Comparison of ENCODE assay signal across 18 mouse cellular contexts in genomic region chr6:99354338-99354737, GRCm38 (mm10).
"Had no signal": no experiment of that assay in that cellular context is flagged by ENCODE, and none has a peak within 500 bp of the region (broad histone marks: within the 10 kb centered on the region; RNA-seq: fewer than 3 reads in every experiment).

No protein-coding gene starts in this region.

- DNase-seq: kidney, adult 8-10 months; kidney, postnatal 25 days; layer of hippocampus, adult 9-11 months; liver; lung, adult 18-20 months; lung, postnatal 14 days; midbrain, embryonic 14.5 days; thymus, adult 2 months; thymus, postnatal 14 days; thymus, postnatal 4 days had no signal

- H3K9ac ChIP-seq: kidney, embryonic 15.5 days; limb, embryonic 13.5 days; liver, embryonic 12.5 days; liver, embryonic 15.5 days had no signal

- H3K4me2 ChIP-seq: kidney, embryonic 15.5 days; limb, embryonic 13.5 days; liver, embryonic 12.5 days; liver, embryonic 15.5 days; midbrain, embryonic 11.5 days had no signal

- H3K27ac ChIP-seq: kidney, embryonic 15.5 days; layer of hippocampus, adult 2 months; limb, embryonic 10.5 days; limb, embryonic 13.5 days; liver, embryonic 12.5 days; liver, embryonic 15.5 days had no signal

- H3K36me3 ChIP-seq: kidney, embryonic 15.5 days; limb, embryonic 10.5 days; limb, embryonic 13.5 days; liver, embryonic 12.5 days; liver, embryonic 15.5 days had no signal

- H3K27me3 ChIP-seq: kidney, embryonic 15.5 days; limb, embryonic 13.5 days; liver, embryonic 12.5 days; liver, embryonic 15.5 days; megakaryocyte, embryonic 14.5 days had no signal

- H3K9me3 ChIP-seq: kidney, embryonic 15.5 days; limb, embryonic 10.5 days; limb, embryonic 13.5 days; liver, embryonic 12.5 days; liver, embryonic 15.5 days; megakaryocyte, embryonic 14.5 days had no signal

- H3K4me3 ChIP-seq: kidney, embryonic 15.5 days; layer of hippocampus, adult 2 months; limb, embryonic 10.5 days; limb, embryonic 13.5 days; liver, embryonic 12.5 days; liver, embryonic 15.5 days; megakaryocyte, embryonic 14.5 days had no signal

- ATAC-seq: liver, embryonic 12.5 days had no signal
